Mouse (Mus musculus) myocyte (in vitro differentiated cells): ENCODE measurements around the gene Ccdc102a.

ENCODE experiments used
- CEBPB ChIP-seq: IDR thresholded peaks from 2 replicates; pipeline ENCODE4 v1.6.1; 2011; ENCODE audit warnings: mild to moderate bottlenecking, moderate library complexity; ENCODE audit not compliant: poor library complexity, insufficient read depth, severe bottlenecking
- E2F4 ChIP-seq: IDR thresholded peaks from one replicate; pipeline ENCODE4 v1.6.1; 2011; ENCODE audit warnings: mild to moderate bottlenecking, control low read depth, moderate library complexity; ENCODE audit not compliant: insufficient read depth
- MAX ChIP-seq: IDR thresholded peaks from one replicate; pipeline ENCODE4 v1.6.1; 2011; ENCODE audit warnings: low read depth, mild to moderate bottlenecking, control low read depth
- MYOG ChIP-seq, 3 experiments: IDR thresholded peaks; one replicate each; pipeline ENCODE4 v1.6.1; 2011; ENCODE audit warnings: control low read depth in 2 of 3, low read depth in 2 of 3, mild to moderate bottlenecking in 2 of 3; ENCODE audit not compliant: insufficient read length in 2 of 3, control insufficient read depth in 1 of 3, insufficient read depth in 1 of 3
- POLR2A ChIP-seq: IDR thresholded peaks from one replicate; pipeline ENCODE4 v1.6.1; 2011; ENCODE audit warnings: low read depth, mild to moderate bottlenecking, control low read depth, moderate library complexity; ENCODE audit not compliant: insufficient read length
- SRF ChIP-seq: IDR thresholded peaks from one replicate; pipeline ENCODE4 v1.6.1; 2011; ENCODE audit warnings: low read depth; ENCODE audit not compliant: control insufficient read depth, insufficient read length
- TCF12 ChIP-seq: IDR thresholded peaks from one replicate; pipeline ENCODE4 v1.6.1; 2011; ENCODE audit warnings: mild to moderate bottlenecking, control low read depth; ENCODE audit not compliant: poor library complexity, insufficient read depth, severe bottlenecking
- USF1 ChIP-seq: IDR thresholded peaks from one replicate; pipeline ENCODE4 v1.6.1; 2011; ENCODE audit warnings: low read depth, mild to moderate bottlenecking, control low read depth, moderate library complexity

- TF ChIP-seq USF1 (no peak), POLR2A (no peak), E2F4 (no peak), CEBPB (no peak), MAX (no peak), SRF (no peak), MYOG (IDR thresholded peaks at IDR 0.05; ENCODE audit: control insufficient read depth in 1 of 3, insufficient read depth in 1 of 3, insufficient read length in 2 of 3, low read depth in 2 of 3) (no peak), TCF12 (no peak)
Observed at GRCm38 (mm10) chr8:94871108-94871894, 46.6 kb downstream of the Ccdc102a start.
